13 mouse cellular contexts compared by ENCODE assay signal in genomic region chr6:30242928-30243327, GRCm38 (mm10).
"Had no signal": no experiment of that assay in that cellular context is flagged by ENCODE, and none has a peak within 500 bp of the region (broad histone marks: within the 10 kb centered on the region; RNA-seq: fewer than 3 reads in every experiment).

No protein-coding gene starts in this region.

- H3K4me3 ChIP-seq: limb, embryonic 13.5 days; midbrain, embryonic 12.5 days; neural tube, embryonic 15.5 days had no signal

- H3K27ac ChIP-seq: limb, embryonic 13.5 days; liver, embryonic 14.5 days; midbrain, embryonic 12.5 days; neural tube, embryonic 15.5 days had no signal

- ATAC-seq: midbrain, embryonic 16.5 days had no signal

- DNase-seq: kidney, adult 8-10 months; kidney, postnatal 36 days; left cerebral cortex, postnatal 4 days; lung, adult 18-20 months; lung, postnatal 4 days; right cerebral cortex, adult 18-20 months; right cerebral cortex, postnatal 4 days; thymus, postnatal 36 days had no signal

- H3K4me1 ChIP-seq: limb, embryonic 13.5 days; midbrain, embryonic 12.5 days; neural tube, embryonic 15.5 days had no signal
